Mouse (Mus musculus) forebrain, postnatal 0 days (tissue): ENCODE results near the gene Ctrc. TPM values are rescaled to one million over a fixed set of nuclear protein-coding genes. Genes with fewer than 3 reads are reported as not detected.

ENCODE experiments used
- ATAC-seq: fragments of 200-750 bp; cut with Nextera tagmentation; 2 replicates; pipeline ENCODE4 v1.8.0; 2017; ENCODE audit warnings: mild to moderate bottlenecking, moderate library complexity
- DNase-seq: peaks from one replicate; pipeline ENCODE4 v3.0.0-alpha.2; 2015
- H3K27ac ChIP-seq: fragments of 300-500 bp; sonication (generic); 2 replicates; pipeline ENCODE4 v1.5.1; 2014; ENCODE audit warnings: low read depth, mild to moderate bottlenecking, antibody characterized with exemption, low read length, moderate library complexity, mixed read lengths
- H3K27me3 ChIP-seq: fragments of 300-500 bp; sonication (generic); 2 replicates; pipeline ENCODE4 v1.6.1; 2014; ENCODE audit warnings: mild to moderate bottlenecking, low read length, mixed read lengths; ENCODE audit not compliant: insufficient read depth
- H3K36me3 ChIP-seq: fragments of 300-500 bp; sonication (generic); 2 replicates; pipeline ENCODE4 v1.6.1; 2014; ENCODE audit warnings: mild to moderate bottlenecking, moderate library complexity; ENCODE audit not compliant: insufficient read depth
- H3K4me1 ChIP-seq: fragments of 300-500 bp; sonication (generic); 2 replicates; pipeline ENCODE4 v1.6.1; 2014; ENCODE audit warnings: antibody characterized with exemption; ENCODE audit not compliant: insufficient read depth
- H3K4me2 ChIP-seq: fragments of 300-500 bp; sonication (generic); 2 replicates; pipeline ENCODE4 v1.6.1; 2014; ENCODE audit warnings: low read depth, mild to moderate bottlenecking, moderate library complexity
- H3K4me3 ChIP-seq: fragments of 300-500 bp; sonication (generic); 2 replicates; pipeline ENCODE4 v1.5.1; 2014; ENCODE audit warnings: low read depth, low read length, mixed read lengths
- H3K9ac ChIP-seq: fragments of 300-500 bp; sonication (generic); 2 replicates; pipeline ENCODE4 v1.6.1; 2014; ENCODE audit warnings: mild to moderate bottlenecking
- H3K9me3 ChIP-seq: fragments of 300-500 bp; sonication (generic); 2 replicates; pipeline ENCODE4 v1.6.1; 2016; ENCODE audit warnings: low read length
- CTCF ChIP-seq: sonication (generic); IDR thresholded peaks from 2 replicates; pipeline ENCODE4 v1.5.1; 2016; ENCODE audit warnings: antibody characterized with exemption, control low read depth, low read depth
- WGBS: fragments of 180-500 bp; shearing (Covaris S2); extraction: QIAGEN DNeasy Blood & Tissue Kit; methylation state at CpG from one replicate; pipeline ENCODE4 v1.1.7; 2014; 5-methylcytosine and 5-hydroxymethylcytosine counted together
- polyA plus RNA-seq: library from polyadenylated mRNA; unstranded; fragments of >200 nt; fragmentation: Nextera tagmentation; extraction: Ambion mirVana; gene quantifications from 2 replicates; pipeline ENCODE4 v1.2.1, GENCODE M21; 2015
- total RNA-seq: library from RNA; depleted of rRNA; stranded (reverse); fragments of >200 nt; gene quantifications from 2 replicates; pipeline ENCODE4 v1.2.3, GENCODE M21; 2014

Gene Ctrc
- total and polyA plus RNA-seq, 2 experiments from 2014 or later, result not detected

GRCm38 (mm10) chr4:141791486-141791885 is 54.7 kb downstream of the Ctrc start:
- ATAC-seq, result no peak
- DNase-seq, result no peak
- peaks cover 12% of the 10 kb centered on the region for H3K36me3 ChIP-seq
- no peaks in the 10 kb centered on the region for H3K27me3 ChIP-seq
- H3K9ac ChIP-seq, result no peak overlapping the region
- H3K4me3 ChIP-seq, result no peak overlapping the region
- 94% methylated on average over 7 of the region's 7 CpGs for WGBS
- H3K27ac ChIP-seq, result no peak overlapping the region
- no peaks in the 10 kb centered on the region for H3K9me3 ChIP-seq
- H3K4me2 ChIP-seq, result no peak overlapping the region
- TF ChIP-seq CTCF, result no peak
- H3K4me1 ChIP-seq, result peaks cover 15% of the 10 kb centered on the region

GRCm38 (mm10) chr4:141790524-141790990 is 55.6 kb downstream of the Ctrc start, which contains the start of gene Dnajc16:
Dnajc16 (minus strand) TSS chr4:141790931.
- Histone ChIP-seq H3K4me3 (peak within 1 kb of the TSS; percentile 82), H3K36me3 (peaks cover 17% of the 10 kb centered on the region), H3K27me3 (no peaks in the 10 kb centered on the region), H3K9me3 (no peaks in the 10 kb centered on the region), H3K27ac (peak within 1 kb of the TSS; percentile 69), H3K4me2 (peak within 1 kb of the TSS; percentile 77), H3K4me1 (peaks cover 14% of the 10 kb centered on the region), H3K9ac (peak within 1 kb of the TSS; percentile 84)
- DNase-seq (peak; percentile 100), ATAC-seq (peak; percentile 91)
- WGBS, result under 1% methylated on average over 42 of the region's 42 CpGs
- TF ChIP-seq CTCF, result peak; percentile 42

- no peak for ATAC-seq
These were observed 56.5 kb downstream of the Ctrc start for GRCm38 (mm10) chr4:141789564-141790218.

DNA sequence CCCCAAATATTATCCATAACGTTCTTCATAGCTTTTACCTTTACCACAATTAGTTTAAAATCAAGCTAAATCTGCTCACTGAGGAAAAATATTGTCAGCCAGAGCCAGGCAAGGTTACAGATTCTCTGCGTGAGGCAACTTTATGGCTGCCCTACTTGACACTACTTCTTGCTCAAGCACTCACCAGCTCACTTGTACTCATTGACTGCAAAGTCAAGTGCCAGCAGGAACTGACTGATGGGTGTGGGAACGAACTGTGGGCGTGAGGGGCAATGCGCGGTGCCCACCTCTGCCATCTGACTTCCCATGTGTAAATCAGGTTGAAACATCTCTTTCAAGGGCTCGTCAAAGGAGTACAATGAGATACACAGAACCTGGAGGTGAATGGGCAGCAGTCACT is 58.7 kb downstream of the Ctrc start:
- no peak overlapping the region for H3K4me3 ChIP-seq
- H3K4me1 ChIP-seq, result peaks cover 6% of the 10 kb centered on the region; the same call in 1 of the 2 replicates
- no peak overlapping the region for H3K9ac ChIP-seq
- H3K27me3 ChIP-seq, result no peaks in the 10 kb centered on the region
- H3K27ac ChIP-seq, result no peak overlapping the region
- peaks cover 43% of the 10 kb centered on the region for H3K36me3 ChIP-seq
- H3K4me2 ChIP-seq, result no peak overlapping the region
- H3K9me3 ChIP-seq, result no peaks in the 10 kb centered on the region
- WGBS, result 89% methylated on average over 7 of the region's 7 CpGs
- TF ChIP-seq CTCF, result no peak
- no peak for DNase-seq
- no peak for ATAC-seq

More at GRCm38 (mm10) chr4:141789564-141790218, 56.5 kb downstream of the Ctrc start:
- peak; percentile 4 for DNase-seq
- Histone ChIP-seq H3K4me3 (peak overlapping the region; percentile 82), H3K9ac (peak overlapping the region; percentile 84), H3K36me3 (peaks cover 23% of the 10 kb centered on the region), H3K27ac (peak overlapping the region; percentile 69), H3K9me3 (no peaks in the 10 kb centered on the region), H3K4me2 (peak overlapping the region; percentile 77), H3K27me3 (no peaks in the 10 kb centered on the region), H3K4me1 (peaks cover 6% of the 10 kb centered on the region; the same call in 1 of the 2 replicates)
- 55% methylated on average over 3 of the region's 3 CpGs for WGBS
- TF ChIP-seq CTCF, result no peak

DNA sequence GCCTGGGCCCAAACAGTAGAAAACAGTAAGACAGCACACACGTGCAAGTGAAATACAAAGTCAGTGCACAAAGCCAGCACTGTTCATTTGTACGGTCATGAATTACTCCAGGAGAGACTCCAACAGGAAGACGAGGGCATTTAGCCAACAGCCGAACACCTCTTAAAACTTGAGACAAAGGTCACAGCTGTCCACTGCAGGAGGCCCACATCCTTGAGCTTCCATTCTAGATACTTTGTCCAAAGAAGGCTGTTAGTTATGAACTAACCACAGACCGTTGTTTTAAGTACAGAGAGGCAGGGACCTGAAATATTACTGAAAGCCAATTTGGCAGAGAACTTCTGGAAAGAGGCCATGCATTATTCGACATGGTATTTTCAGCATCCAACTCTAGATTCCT is 59.1 kb downstream of the Ctrc start:
- no peak overlapping the region for H3K4me3 ChIP-seq
- no peak for DNase-seq
- no peak overlapping the region for H3K27ac ChIP-seq
- no peak for ATAC-seq
- H3K36me3 ChIP-seq, result peaks cover 47% of the 10 kb centered on the region
- H3K4me1 ChIP-seq, result peaks cover 6% of the 10 kb centered on the region; the same call in 1 of the 2 replicates
- no peak overlapping the region for H3K4me2 ChIP-seq
- no peaks in the 10 kb centered on the region for H3K9me3 ChIP-seq
- H3K27me3 ChIP-seq, result no peaks in the 10 kb centered on the region
- WGBS, result 54% methylated on average over 6 of the region's 6 CpGs
- no peak overlapping the region for H3K9ac ChIP-seq
- TF ChIP-seq CTCF, result no peak

DNA sequence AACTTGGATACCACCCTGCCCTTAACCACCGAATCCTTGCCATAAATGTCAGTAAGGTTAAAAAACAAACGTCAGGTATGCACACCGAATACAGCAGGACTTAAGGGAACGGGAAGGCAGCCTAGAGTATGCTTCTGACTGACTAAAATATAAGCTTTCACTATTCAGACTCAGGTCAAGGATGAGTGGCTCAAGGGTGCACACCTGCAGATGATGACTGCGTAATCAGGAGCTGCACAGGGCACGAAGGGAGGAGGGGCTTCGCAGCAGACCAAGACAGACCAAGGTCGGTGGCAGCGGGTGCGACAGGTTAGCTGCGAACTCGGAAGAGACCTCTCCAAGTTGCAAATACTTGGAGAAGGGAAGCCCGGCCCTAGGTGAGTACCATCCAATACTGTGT is 60.0 kb downstream of the Ctrc start:
- H3K9me3 ChIP-seq, result no peaks in the 10 kb centered on the region
- H3K4me1 ChIP-seq, result peaks cover 6% of the 10 kb centered on the region; the same call in 1 of the 2 replicates
- no peaks in the 10 kb centered on the region for H3K27me3 ChIP-seq
- H3K27ac ChIP-seq, result no peak overlapping the region
- no peak for DNase-seq
- H3K4me3 ChIP-seq, result no peak overlapping the region
- WGBS, result 91% methylated on average over 13 of the region's 13 CpGs
- H3K9ac ChIP-seq, result no peak overlapping the region
- no peak for ATAC-seq
- peaks cover 56% of the 10 kb centered on the region for H3K36me3 ChIP-seq
- no peak overlapping the region for H3K4me2 ChIP-seq
- TF ChIP-seq CTCF, result no peak

GRCm38 (mm10) chr4:141784835-141785234 is 61.3 kb downstream of the Ctrc start:
- Histone ChIP-seq H3K27me3 (no peaks in the 10 kb centered on the region), H3K4me2 (no peak overlapping the region), H3K9ac (no peak overlapping the region), H3K36me3 (peaks cover 64% of the 10 kb centered on the region), H3K9me3 (no peaks in the 10 kb centered on the region), H3K4me3 (no peak overlapping the region), H3K27ac (no peak overlapping the region), H3K4me1 (peaks cover 4% of the 10 kb centered on the region; the same call in 1 of the 2 replicates)
- peak; percentile 22 for TF ChIP-seq CTCF
- DNase-seq (no peak), ATAC-seq (no peak)
- WGBS, result 87% methylated on average over 5 of the region's 5 CpGs
